Mouse (Mus musculus): ENCODE results near the gene Ripply3. TPM values are rescaled to one million over a fixed set of nuclear protein-coding genes. Genes with fewer than 3 reads are reported as not detected.
A peak's percentile ranks its signal among the peaks of the same experiment; 100 is the strongest.
"Not testable (repeated sequence)": the region's sequence is repeated elsewhere in the genome, so short reads cannot be mapped to it uniquely, and the experiment has no call there.

Gene Ripply3
- total and polyA plus RNA-seq, 2 experiments from 2014 or later = 0.14 to 0.54 TPM

- no peak overlapping the region for H3K9ac ChIP-seq
- TF ChIP-seq CTCF (IDR thresholded peaks at IDR 0.05; ENCODE audit: low read depth) = no peak
- H3K9me3 ChIP-seq (ENCODE audit: low read length) = no peaks in the 10 kb centered on the region
- peaks cover 23% of the 10 kb centered on the region for H3K27me3 ChIP-seq (ENCODE audit: insufficient read depth, low read length)
- DNase-seq = no peak
- H3K27ac ChIP-seq (ENCODE audit: low read depth, low read length) = no peak overlapping the region
- WGBS = 46% methylated on average over 5 of the region's 5 CpGs
- peaks cover 9% of the 10 kb centered on the region; the same call in 1 of the 2 replicates for H3K4me1 ChIP-seq (ENCODE audit: insufficient read depth)
- H3K4me2 ChIP-seq (ENCODE audit: low read depth) = no peak overlapping the region
- no peak overlapping the region for H3K4me3 ChIP-seq (ENCODE audit: low read depth, low read length)
- H3K36me3 ChIP-seq (ENCODE audit: insufficient read depth) = no peaks in the 10 kb centered on the region
- ATAC-seq = no peak
Observed at GRCm38 (mm10) chr16:94330429-94330828, 2.2 kb downstream of the Ripply3 start.

GRCm38 (mm10) chr16:94331233-94331885 lies 3.1 kb downstream of the Ripply3 start:
- no peak overlapping the region for H3K9ac ChIP-seq
- no peak for ATAC-seq
- no peak overlapping the region for H3K4me3 ChIP-seq (ENCODE audit: low read depth, low read length)
- WGBS = 88% methylated on average over 9 of the region's 9 CpGs
- no peak overlapping the region for H3K27ac ChIP-seq (ENCODE audit: low read depth, low read length)
- DNase-seq = no peak
- no peak overlapping the region for H3K4me2 ChIP-seq (ENCODE audit: low read depth)
- TF ChIP-seq CTCF (IDR thresholded peaks at IDR 0.05; ENCODE audit: low read depth) = no peak
- no peaks in the 10 kb centered on the region for H3K9me3 ChIP-seq (ENCODE audit: low read length)
- H3K36me3 ChIP-seq (ENCODE audit: insufficient read depth) = no peaks in the 10 kb centered on the region
- peaks cover 18% of the 10 kb centered on the region for H3K27me3 ChIP-seq (ENCODE audit: insufficient read depth, low read length)
- H3K4me1 ChIP-seq (ENCODE audit: insufficient read depth) = peaks cover 9% of the 10 kb centered on the region; the same call in 1 of the 2 replicates

- no peaks in the 10 kb centered on the region for H3K36me3 ChIP-seq (ENCODE audit: insufficient read depth)
- no peak overlapping the region for H3K4me3 ChIP-seq (ENCODE audit: low read depth, low read length)
- WGBS = 71% methylated on average over 5 of the region's 5 CpGs
- peak; percentile 65 for TF ChIP-seq CTCF (IDR thresholded peaks at IDR 0.05; ENCODE audit: low read depth)
- ATAC-seq (no peak), DNase-seq (no peak)
- H3K27ac ChIP-seq (ENCODE audit: low read depth, low read length) = no peak overlapping the region
- H3K9ac ChIP-seq = no peak overlapping the region
- peaks cover 15% of the 10 kb centered on the region for H3K27me3 ChIP-seq (ENCODE audit: insufficient read depth, low read length)
- no peak overlapping the region for H3K4me2 ChIP-seq (ENCODE audit: low read depth)
- H3K4me1 ChIP-seq (ENCODE audit: insufficient read depth) = peaks cover 9% of the 10 kb centered on the region; the same call in 1 of the 2 replicates
- no peaks in the 10 kb centered on the region for H3K9me3 ChIP-seq (ENCODE audit: low read length)
Observed at GRCm38 (mm10) chr16:94331886-94332252, 3.6 kb downstream of the Ripply3 start.

GRCm38 (mm10) chr16:94335656-94336055 lies 7.4 kb downstream of the Ripply3 start:
- H3K9me3 ChIP-seq (ENCODE audit: low read length) = no peaks in the 10 kb centered on the region
- H3K4me1 ChIP-seq (ENCODE audit: insufficient read depth) = no peaks in the 10 kb centered on the region
- H3K27me3 ChIP-seq (ENCODE audit: insufficient read depth, low read length) = no peaks in the 10 kb centered on the region
- H3K4me3 ChIP-seq (ENCODE audit: low read depth, low read length) = no peak overlapping the region
- no peak for TF ChIP-seq CTCF (IDR thresholded peaks at IDR 0.05; ENCODE audit: low read depth)
- DNase-seq (no peak), ATAC-seq (no peak)
- H3K27ac ChIP-seq (ENCODE audit: low read depth, low read length) = no peak overlapping the region
- H3K36me3 ChIP-seq (ENCODE audit: insufficient read depth) = no peaks in the 10 kb centered on the region
- no peak overlapping the region for H3K9ac ChIP-seq
- 26% methylated on average over 5 of the region's 5 CpGs for WGBS
- no peak overlapping the region for H3K4me2 ChIP-seq (ENCODE audit: low read depth)

DNA sequence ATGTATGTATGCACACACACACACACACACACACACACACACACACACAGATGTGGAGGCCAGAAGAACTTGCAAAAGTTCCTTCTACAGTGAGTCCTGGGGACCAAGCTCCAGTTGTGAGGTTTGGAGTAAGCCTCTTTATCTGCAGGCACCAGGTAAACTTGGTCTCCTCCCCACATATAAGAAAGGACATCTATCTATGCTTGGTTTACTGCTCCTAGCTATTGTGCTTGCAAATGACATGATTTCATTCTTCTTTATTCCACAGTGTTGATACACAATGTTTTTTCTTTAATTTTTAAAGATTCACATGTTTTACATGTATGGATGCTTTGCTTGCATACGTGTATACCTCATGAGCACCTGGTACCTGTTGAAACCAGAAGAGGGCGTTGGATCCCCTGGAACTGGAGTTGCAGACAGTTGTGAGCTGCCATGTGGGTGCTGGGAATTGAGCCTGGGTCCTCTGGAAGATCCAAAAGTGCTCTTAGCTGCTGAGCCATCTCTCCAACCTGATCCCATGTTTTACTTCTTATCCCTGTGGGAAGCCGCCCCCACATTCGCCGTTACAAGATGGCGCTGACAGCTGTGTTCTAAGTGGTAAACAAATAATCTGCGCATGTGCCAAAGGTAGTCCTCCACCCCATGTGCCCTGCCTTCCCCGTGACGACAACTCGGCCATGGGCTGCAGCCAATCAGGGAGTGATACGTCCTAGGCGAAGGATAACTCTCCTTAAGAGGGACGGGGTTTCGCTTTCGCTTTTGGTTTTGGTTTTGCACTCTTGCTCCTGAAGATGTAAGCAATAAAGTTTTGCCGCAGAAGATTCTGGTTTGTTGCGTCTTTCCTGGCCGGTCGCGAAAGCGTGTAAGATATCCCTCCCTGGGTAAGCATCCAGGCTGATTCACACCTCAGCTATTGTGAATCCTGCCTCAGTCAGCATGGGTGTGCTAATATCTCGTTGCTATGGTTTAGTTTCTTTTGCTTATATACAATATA lies 11.2 kb downstream of the Ripply3 start:
- H3K4me2 ChIP-seq (ENCODE audit: low read depth); H3K27ac ChIP-seq (ENCODE audit: low read depth, low read length); H3K9ac ChIP-seq; DNase-seq; H3K27me3 ChIP-seq (ENCODE audit: insufficient read depth, low read length); H3K4me3 ChIP-seq (ENCODE audit: low read depth, low read length); ATAC-seq; H3K9me3 ChIP-seq (ENCODE audit: low read length); H3K36me3 ChIP-seq (ENCODE audit: insufficient read depth); H3K4me1 ChIP-seq (ENCODE audit: insufficient read depth): not testable (repeated sequence)
- 92% methylated on average over 18 of the region's 22 CpGs for WGBS

DNA sequence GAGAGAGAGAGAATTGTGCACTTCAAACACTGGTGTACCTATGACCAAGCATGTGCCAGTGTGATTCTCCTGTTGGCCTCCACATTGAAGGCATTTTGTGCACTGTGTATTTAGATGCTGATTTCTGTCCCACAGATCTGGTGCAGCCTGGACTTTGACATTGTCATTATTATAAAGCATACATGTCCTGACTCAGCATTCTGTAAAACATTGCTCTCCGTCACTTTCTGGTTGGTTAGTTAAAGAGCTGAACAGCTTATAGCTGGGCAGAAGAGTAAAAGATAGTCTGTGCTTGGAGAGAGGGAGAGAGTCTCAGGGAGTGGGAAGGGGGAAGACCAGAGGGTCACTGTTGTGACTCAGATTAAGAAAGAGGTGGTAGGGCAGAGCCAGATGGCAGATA lies 17.5 kb downstream of the Ripply3 start:
- TF ChIP-seq CTCF (IDR thresholded peaks at IDR 0.05; ENCODE audit: low read depth) = no peak
- no peak overlapping the region for H3K9ac ChIP-seq
- no peak overlapping the region for H3K4me2 ChIP-seq (ENCODE audit: low read depth)
- no peak for DNase-seq
- no peak overlapping the region for H3K4me3 ChIP-seq (ENCODE audit: low read depth, low read length)
- WGBS = 72% methylated on average over 1 of the region's 1 CpGs
- no peaks in the 10 kb centered on the region for H3K36me3 ChIP-seq (ENCODE audit: insufficient read depth)
- H3K4me1 ChIP-seq (ENCODE audit: insufficient read depth) = no peaks in the 10 kb centered on the region
- ATAC-seq = no peak
- no peak overlapping the region for H3K27ac ChIP-seq (ENCODE audit: low read depth, low read length)
- no peaks in the 10 kb centered on the region for H3K27me3 ChIP-seq (ENCODE audit: insufficient read depth, low read length)
- no peaks in the 10 kb centered on the region for H3K9me3 ChIP-seq (ENCODE audit: low read length)
